Mouse (Mus musculus) heart, embryonic 16.5 days (tissue): Measurements from ENCODE around the gene Crb3. TPM values are rescaled to one million over a fixed set of nuclear protein-coding genes. Genes with fewer than 3 reads are reported as not detected.

Source experiments
- ATAC-seq: fragments of 200-750 bp; cut with Nextera tagmentation; replicated peaks from 2 replicates; pipeline ENCODE4 v1.8.0; 2017; ENCODE audit warnings: moderate number of reproducible peaks; ENCODE audit not compliant: insufficient read depth, low FRiP score; ENCODE audit errors: extremely low read depth
- H3K27ac ChIP-seq: fragments of 300-500 bp; sonication (generic); 2 replicates; pipeline ENCODE4 v1.5.1; 2014; ENCODE audit warnings: mild to moderate bottlenecking, low read length, control low read depth, moderate library complexity
- H3K27me3 ChIP-seq: fragments of 300-500 bp; sonication (generic); 2 replicates; pipeline ENCODE4 v1.6.1; 2014; ENCODE audit warnings: low read length, mixed read lengths; ENCODE audit not compliant: control insufficient read depth, insufficient read depth
- H3K36me3 ChIP-seq: fragments of 300-500 bp; sonication (generic); 2 replicates; pipeline ENCODE4 v1.6.1; 2014; ENCODE audit not compliant: control insufficient read depth, insufficient read depth
- H3K4me1 ChIP-seq: fragments of 300-500 bp; sonication (generic); 2 replicates; pipeline ENCODE4 v1.6.1; 2014; ENCODE audit warnings: low read length, mixed read lengths; ENCODE audit not compliant: control insufficient read depth, insufficient read depth
- H3K4me2 ChIP-seq: fragments of 300-500 bp; sonication (generic); 2 replicates; pipeline ENCODE4 v1.6.1; 2014; ENCODE audit warnings: low read depth, mild to moderate bottlenecking, control low read depth, low read length
- H3K4me3 ChIP-seq: fragments of 300-500 bp; sonication (generic); 2 replicates; pipeline ENCODE4 v1.5.1; 2014; ENCODE audit warnings: mild to moderate bottlenecking, control low read depth, low read length
- H3K9ac ChIP-seq: fragments of 300-500 bp; sonication (generic); 2 replicates; pipeline ENCODE4 v1.6.1; 2014; ENCODE audit warnings: low read length, control low read depth
- H3K9me3 ChIP-seq: fragments of 300-500 bp; sonication (generic); replicated peaks from 2 replicates; pipeline ENCODE4 v1.6.1; 2016; ENCODE audit warnings: low read length; ENCODE audit not compliant: control insufficient read depth
- whole genome bisulfite sequencing: fragments of 180-500 bp; shearing (Covaris S2); extraction: QIAGEN DNeasy Blood & Tissue Kit; methylation state at CpG from one replicate; pipeline ENCODE4 v1.1.7; 2014; 5-methylcytosine and 5-hydroxymethylcytosine counted together
- polyA plus RNA-seq: library from polyadenylated mRNA; unstranded; fragments of >200 nt; fragmentation: Nextera tagmentation; extraction: Ambion mirVana; gene quantifications from 2 replicates; pipeline ENCODE4 v1.2.1, GENCODE M21; 2015

Gene Crb3
- polyA plus RNA-seq, 1 experiment from 2014 or later, result 1.1 TPM

- no peak for ATAC-seq
- no peaks in the 10 kb centered on the region for H3K9me3 ChIP-seq
- H3K36me3 ChIP-seq, result no peaks in the 10 kb centered on the region
- H3K27ac ChIP-seq, result no peak overlapping the region
- H3K4me1 ChIP-seq, result peaks cover 10% of the 10 kb centered on the region
- H3K4me3 ChIP-seq, result no peak overlapping the region
- H3K9ac ChIP-seq, result no peak overlapping the region
- H3K27me3 ChIP-seq, result no peaks in the 10 kb centered on the region
- 71% methylated on average over 7 of the region's 7 CpGs for WGBS
- H3K4me2 ChIP-seq, result no peak overlapping the region
Observed at GRCm38 (mm10) chr17:57108040-57108665, 49.2 kb downstream of the Crb3 start.

GRCm38 (mm10) chr17:57108666-57109171 is 49.8 kb downstream of the Crb3 start:
- 30% methylated on average over 5 of the region's 5 CpGs for WGBS
- no peak overlapping the region for H3K4me2 ChIP-seq
- no peak for ATAC-seq
- no peaks in the 10 kb centered on the region for H3K36me3 ChIP-seq
- no peaks in the 10 kb centered on the region for H3K9me3 ChIP-seq
- no peaks in the 10 kb centered on the region for H3K27me3 ChIP-seq
- H3K27ac ChIP-seq, result no peak overlapping the region
- H3K4me3 ChIP-seq, result no peak overlapping the region
- peaks cover 10% of the 10 kb centered on the region for H3K4me1 ChIP-seq
- no peak overlapping the region for H3K9ac ChIP-seq

GRCm38 (mm10) chr17:57110005-57110404 is 51.1 kb downstream of the Crb3 start:
- Histone ChIP-seq H3K4me2 (no peak overlapping the region), H3K36me3 (no peaks in the 10 kb centered on the region), H3K27ac (no peak overlapping the region), H3K9me3 (no peaks in the 10 kb centered on the region), H3K4me1 (0 out of 2 replicates have a peak, but pooled peaks cover 3% of the 10 kb centered on the region), H3K9ac (no peak overlapping the region), H3K27me3 (no peaks in the 10 kb centered on the region), H3K4me3 (no peak overlapping the region)
- no peak for ATAC-seq
- 80% methylated on average over 1 of the region's 1 CpGs for WGBS

GRCm38 (mm10) chr17:57112768-57113474 is 54.0 kb downstream of the Crb3 start:
- H3K27me3 ChIP-seq, result no peaks in the 10 kb centered on the region
- no peak overlapping the region for H3K4me2 ChIP-seq
- ATAC-seq, result no peak
- no peak overlapping the region for H3K27ac ChIP-seq
- H3K9me3 ChIP-seq, result no peaks in the 10 kb centered on the region
- no peaks in the 10 kb centered on the region for H3K36me3 ChIP-seq
- H3K9ac ChIP-seq, result no peak overlapping the region
- WGBS, result 76% methylated on average over 10 of the region's 10 CpGs
- H3K4me3 ChIP-seq, result no peak overlapping the region
- H3K4me1 ChIP-seq, result no peaks in the 10 kb centered on the region

Other genes with a start within 250 kb of the Crb3 start
- gene Rfx2, start 228.1 kb upstream of the Crb3 start, polyA plus RNA-seq, result 6.2 and 6.8 TPM in 2 replicates
- not detected in 2 replicates for gene Acsbg2, start 184.7 kb upstream of the Crb3 start, polyA plus RNA-seq
- 0.30 and 0.61 TPM in 2 replicates for gene 1700061G19Rik, start 183.6 kb upstream of the Crb3 start, polyA plus RNA-seq
- gene Mllt1, start 123.7 kb upstream of the Crb3 start, polyA plus RNA-seq, result 26.4 and 31.1 TPM in 2 replicates
- 0.05 TPM in 1 of 2 replicates, not detected in the other for gene Acer1, start 77.0 kb upstream of the Crb3 start, polyA plus RNA-seq
- gene Clpp, start 68.8 kb upstream of the Crb3 start, polyA plus RNA-seq, result 117 and 129 TPM in 2 replicates
- gene Alkbh7, start 61.8 kb upstream of the Crb3 start, polyA plus RNA-seq, result 56.4 and 59.6 TPM in 2 replicates
- gene Pspn, start 59.1 kb upstream of the Crb3 start, polyA plus RNA-seq, result 0.34 TPM in 1 of 2 replicates, not detected in the other
- gene Gtf2f1, start 47.8 kb upstream of the Crb3 start, polyA plus RNA-seq, result 44.1 and 45.6 TPM in 2 replicates
- gene Gm17949, start 47.6 kb upstream of the Crb3 start, polyA plus RNA-seq, result 0.32 and 0.41 TPM in 2 replicates
- 16.5 and 22.8 TPM in 2 replicates for gene Khsrp, start 27.6 kb upstream of the Crb3 start, polyA plus RNA-seq
- gene Slc25a41, start 17.5 kb upstream of the Crb3 start, polyA plus RNA-seq, result not detected in 2 replicates
- 14.7 and 17.0 TPM in 2 replicates for gene Slc25a23, start 758 bp downstream of the Crb3 start, polyA plus RNA-seq
- 2.2 and 4.1 TPM in 2 replicates for gene Dennd1c, start 19.4 kb downstream of the Crb3 start, polyA plus RNA-seq
- gene Tubb4a, start 28.7 kb downstream of the Crb3 start, polyA plus RNA-seq, result 5.7 and 6.9 TPM in 2 replicates
- 3.3 and 3.4 TPM in 2 replicates for gene Tnfsf9, start 46.2 kb downstream of the Crb3 start, polyA plus RNA-seq
- gene Cd70, start 90.7 kb downstream of the Crb3 start, polyA plus RNA-seq, result 0.17 and 0.75 TPM in 2 replicates
- 0.29 and 0.58 TPM in 2 replicates for gene Tnfsf14, start 135.1 kb downstream of the Crb3 start, polyA plus RNA-seq
- 3.5 and 6.3 TPM in 2 replicates for gene C3, start 169.0 kb downstream of the Crb3 start, polyA plus RNA-seq
- gene Gpr108, start 189.3 kb downstream of the Crb3 start, polyA plus RNA-seq, result 28.9 and 30.3 TPM in 2 replicates
- 47.8 TPM in 2 replicates for gene Trip10, start 190.3 kb downstream of the Crb3 start, polyA plus RNA-seq
- gene Vav1, start 220.0 kb downstream of the Crb3 start, polyA plus RNA-seq, result 6.6 and 13.5 TPM in 2 replicates